In genomic region chr2:161704811-161705210, GRCm38 (mm10) we compare ENCODE assay signal across 13 mouse cellular contexts.
DNase-seq lines count a peak whose midpoint lies in the region; ATAC-seq lines count a peak whose summit lies in the region.
"Had no signal": no experiment of that assay in that cellular context is flagged by ENCODE, and none has a peak within 500 bp of the region (broad histone marks: within the 10 kb centered on the region; RNA-seq: fewer than 3 reads in every experiment).

No protein-coding gene starts in this region.

- ATAC-seq in heart, embryonic 14.5 days (ENCODE audit: insufficient number of reproducible peaks, insufficient read depth, low FRiP score, low read depth), result no peak
- no peak for ATAC-seq in midbrain, embryonic 14.5 days (ENCODE audit: low FRiP score, low TSS enrichment)
- ATAC-seq in midbrain, embryonic 13.5 days, result no peak
- ATAC-seq in neural tube, embryonic 14.5 days (ENCODE audit: low read depth), result no peak

- no peaks in the 10 kb centered on the region for H3K27me3 ChIP-seq in heart, embryonic 14.5 days (ENCODE audit: control insufficient read depth, insufficient read depth, low read length)
- no peaks in the 10 kb centered on the region for H3K27me3 ChIP-seq in midbrain, embryonic 14.5 days (ENCODE audit: control insufficient read depth, insufficient read depth, low read length)
- no peaks in the 10 kb centered on the region; the same call in none of the 2 replicates for H3K27me3 ChIP-seq in midbrain, embryonic 13.5 days
- H3K27me3 ChIP-seq in neural tube, embryonic 14.5 days (ENCODE audit: control insufficient read depth, insufficient read depth, low read length), result no peaks in the 10 kb centered on the region
- H3K27me3 ChIP-seq: stomach, embryonic 15.5 days had no signal

- peak overlapping the region in 1 of 2 experiments; percentile 8; a peak in 1 of 4 replicates for H3K27ac ChIP-seq in heart, embryonic 14.5 days (replicated peaks in 1 of 2; ENCODE audit: control insufficient read depth in 1 of 2, insufficient read depth in 1 of 2, low read depth in 2 of 2, low read length in 2 of 2)
- H3K27ac ChIP-seq in midbrain, embryonic 14.5 days (replicated peaks; ENCODE audit: low read depth, low read length), result no peak overlapping the region
- H3K27ac ChIP-seq in midbrain, embryonic 13.5 days, result no peak overlapping the region
- H3K27ac ChIP-seq in neural tube, embryonic 14.5 days (ENCODE audit: low read depth, low read length), result 0 out of 2 replicates have a peak overlapping the region, but pooled peaks have one; percentile 1
- H3K27ac ChIP-seq: stomach, embryonic 15.5 days had no signal

- peak overlapping the region; percentile 41; the same call in 1 of the 2 replicates for H3K9ac ChIP-seq in heart, embryonic 14.5 days (ENCODE audit: low read length)
- no peak overlapping the region for H3K9ac ChIP-seq in midbrain, embryonic 14.5 days (replicated peaks; ENCODE audit: low read length)
- no peak overlapping the region for H3K9ac ChIP-seq in midbrain, embryonic 13.5 days (replicated peaks)
- no peak overlapping the region for H3K9ac ChIP-seq in neural tube, embryonic 14.5 days (replicated peaks; ENCODE audit: low read depth, low read length)
- H3K9ac ChIP-seq: stomach, embryonic 15.5 days had no signal

- no peaks in the 10 kb centered on the region for H3K9me3 ChIP-seq in heart, embryonic 14.5 days (ENCODE audit: control insufficient read depth, low read length)
- no peaks in the 10 kb centered on the region for H3K9me3 ChIP-seq in midbrain, embryonic 14.5 days (ENCODE audit: control insufficient read depth, low read length)
- H3K9me3 ChIP-seq in midbrain, embryonic 13.5 days, result no peaks in the 10 kb centered on the region
- no peaks in the 10 kb centered on the region for H3K9me3 ChIP-seq in neural tube, embryonic 14.5 days (ENCODE audit: control insufficient read depth, low read length)
- H3K9me3 ChIP-seq: stomach, embryonic 15.5 days had no signal

- 18% methylated on average over 8 of the region's 8 CpGs for WGBS in heart, embryonic 14.5 days
- 8% methylated on average over 8 of the region's 8 CpGs for WGBS in midbrain, embryonic 14.5 days
- WGBS in midbrain, embryonic 13.5 days, result 17% methylated on average over 8 of the region's 8 CpGs
- 34% methylated on average over 8 of the region's 8 CpGs for WGBS in neural tube, embryonic 14.5 days

- peak overlapping the region; percentile 43 for H3K4me2 ChIP-seq in heart, embryonic 14.5 days (ENCODE audit: low read length)
- no peak overlapping the region for H3K4me2 ChIP-seq in midbrain, embryonic 14.5 days (ENCODE audit: low read length)
- H3K4me2 ChIP-seq in midbrain, embryonic 13.5 days (replicated peaks), result no peak overlapping the region
- no peak overlapping the region for H3K4me2 ChIP-seq in neural tube, embryonic 14.5 days (ENCODE audit: low read depth, low read length)
- H3K4me2 ChIP-seq: stomach, embryonic 15.5 days had no signal

- H3K4me3 ChIP-seq in heart, embryonic 14.5 days (ENCODE audit: control insufficient read depth in 1 of 2, insufficient read depth in 1 of 2, low read depth in 1 of 2, low read length in 2 of 2), result no peak overlapping the region
- H3K4me3 ChIP-seq in midbrain, embryonic 14.5 days (replicated peaks; ENCODE audit: low read depth, low read length), result no peak overlapping the region
- H3K4me3 ChIP-seq in midbrain, embryonic 13.5 days (replicated peaks), result no peak overlapping the region
- no peak overlapping the region for H3K4me3 ChIP-seq in neural tube, embryonic 14.5 days (ENCODE audit: low read depth, low read length)
- H3K4me3 ChIP-seq: stomach, embryonic 15.5 days had no signal

- H3K4me1 ChIP-seq in heart, embryonic 14.5 days (ENCODE audit: control insufficient read depth in 2 of 2, insufficient read depth in 2 of 2, low read length in 2 of 2), result peaks cover 2 to 7% of the 10 kb centered on the region in 2 experiments; a peak in 3 of 4 replicates
- H3K4me1 ChIP-seq in midbrain, embryonic 14.5 days (ENCODE audit: control insufficient read depth, insufficient read depth, low read length), result peaks cover 7% of the 10 kb centered on the region; the same call in 1 of the 2 replicates
- peaks cover 14% of the 10 kb centered on the region for H3K4me1 ChIP-seq in midbrain, embryonic 13.5 days (replicated peaks)
- H3K4me1 ChIP-seq in neural tube, embryonic 14.5 days (ENCODE audit: control insufficient read depth, insufficient read depth, low read length), result peaks cover 12% of the 10 kb centered on the region; the same call in 1 of the 2 replicates
- H3K4me1 ChIP-seq: stomach, embryonic 15.5 days had no signal

- no peaks in the 10 kb centered on the region for H3K36me3 ChIP-seq in heart, embryonic 14.5 days (ENCODE audit: control insufficient read depth, insufficient read depth, low read length)
- H3K36me3 ChIP-seq in midbrain, embryonic 14.5 days (ENCODE audit: control insufficient read depth, insufficient read depth, low read length), result no peaks in the 10 kb centered on the region
- no peaks in the 10 kb centered on the region for H3K36me3 ChIP-seq in midbrain, embryonic 13.5 days
- H3K36me3 ChIP-seq in neural tube, embryonic 14.5 days (ENCODE audit: control insufficient read depth, insufficient read depth, low read length), result no peaks in the 10 kb centered on the region
- H3K36me3 ChIP-seq: stomach, embryonic 15.5 days had no signal

- peak; percentile 8 for DNase-seq in cerebellum, adult 9-10 months
- DNase-seq in cerebellum, adult 18-20 months, result no peak
- DNase-seq in heart, postnatal 36 days, result no peak
- peak; percentile 19 for DNase-seq in midbrain, embryonic 14.5 days
- no peak for DNase-seq in lung, postnatal 14 days
- DNase-seq: cerebellum, adult 9-11 months; layer of hippocampus, adult 9-11 months; spleen, adult 18-20 months; thymus, postnatal 14 days had no signal

- intact Hi-C loops in heart, postnatal 36 days (cut with DNase I), result no loop called here

Comparison
In these comparisons a context has a peak if more than half of its experiments do, and no peak if none do; other contexts are left out.
1. DNase-seq: peak in cerebellum, adult 9-10 months (single experiment) and midbrain, embryonic 14.5 days (single experiment); none in cerebellum, adult 18-20 months (0 of 2), heart, postnatal 36 days (0 of 2) and lung, postnatal 14 days (single experiment).